Mouse (Mus musculus) neural tube, embryonic 15.5 days (tissue): ENCODE measurements around the gene Sh2d3c. TPM values are rescaled to one million over a fixed set of nuclear protein-coding genes. Genes with fewer than 3 reads are reported as not detected.

Source experiments
- ATAC-seq: fragments of 200-750 bp; cut with Nextera tagmentation; 2 replicates; pipeline ENCODE4 v1.8.0; 2017; ENCODE audit warnings: mild to moderate bottlenecking, moderate TSS enrichment, moderate library complexity; ENCODE audit not compliant: low FRiP score
- H3K27ac ChIP-seq: fragments of 300-500 bp; sonication (generic); replicated peaks from 2 replicates; pipeline ENCODE4 v1.5.1; 2015; ENCODE audit warnings: mild to moderate bottlenecking, inconsistent platforms
- H3K27me3 ChIP-seq: fragments of 300-500 bp; sonication (generic); replicated peaks from 2 replicates; pipeline ENCODE4 v1.6.1; 2015; ENCODE audit warnings: inconsistent platforms
- H3K36me3 ChIP-seq: fragments of 300-500 bp; sonication (generic); 2 replicates; pipeline ENCODE4 v1.6.1; 2015; ENCODE audit warnings: inconsistent platforms
- H3K4me1 ChIP-seq: fragments of 300-500 bp; sonication (generic); 2 replicates; pipeline ENCODE4 v1.6.1; 2015; ENCODE audit warnings: inconsistent platforms
- H3K4me2 ChIP-seq: fragments of 300-500 bp; sonication (generic); 2 replicates; pipeline ENCODE4 v1.6.1; 2015; ENCODE audit warnings: inconsistent platforms, mild to moderate bottlenecking, moderate library complexity
- H3K4me3 ChIP-seq: fragments of 300-500 bp; sonication (generic); replicated peaks from 2 replicates; pipeline ENCODE4 v1.5.1; 2015; ENCODE audit warnings: mild to moderate bottlenecking, inconsistent platforms
- H3K9ac ChIP-seq: fragments of 300-500 bp; sonication (generic); replicated peaks from 2 replicates; pipeline ENCODE4 v1.6.1; 2015; ENCODE audit warnings: mild to moderate bottlenecking, inconsistent platforms
- H3K9me3 ChIP-seq: fragments of 300-500 bp; sonication (generic); replicated peaks from 2 replicates; pipeline ENCODE4 v1.6.1; 2016; ENCODE audit warnings: inconsistent platforms
- WGBS: fragments of 180-500 bp; shearing (Covaris S2); methylation state at CpG from one replicate; pipeline ENCODE4 v1.1.7; 2015; ENCODE audit warnings: mixed read lengths; 5-methylcytosine and 5-hydroxymethylcytosine counted together
- polyA plus RNA-seq: library from polyadenylated mRNA; unstranded; fragments of >200 nt; fragmentation: Nextera tagmentation; extraction: Ambion mirVana; gene quantifications from 2 replicates; pipeline ENCODE4 v1.2.1, GENCODE M21; 2015

Gene Sh2d3c
- polyA plus RNA-seq, 1 experiment from 2014 or later: 50.1 TPM

- WGBS: 5% methylated on average over 54 of the region's 58 CpGs
- H3K36me3 ChIP-seq: peaks cover 18% of the 10 kb centered on the region
- peaks cover 51% of the 10 kb centered on the region for H3K4me1 ChIP-seq
- ATAC-seq: peak; percentile 58
- H3K9me3 ChIP-seq: no peaks in the 10 kb centered on the region
- H3K4me2 ChIP-seq: peak overlapping the region; percentile 76
- H3K4me3 ChIP-seq: peak overlapping the region; percentile 80
- no peaks in the 10 kb centered on the region for H3K27me3 ChIP-seq
- peak overlapping the region; percentile 94 for H3K9ac ChIP-seq
- H3K27ac ChIP-seq: peak overlapping the region; percentile 89
These were observed 20.7 kb downstream of the Sh2d3c start for GRCm38 (mm10) chr2:32741273-32742172.

GRCm38 (mm10) chr2:32742173-32742531, 21.3 kb downstream of the Sh2d3c start:
- 8% methylated on average over 18 of the region's 18 CpGs for WGBS
- peak overlapping the region; percentile 89 for H3K27ac ChIP-seq
- H3K9ac ChIP-seq: peak overlapping the region; percentile 94
- peak overlapping the region; percentile 80 for H3K4me3 ChIP-seq
- peaks cover 51% of the 10 kb centered on the region for H3K4me1 ChIP-seq
- peak; percentile 94 for ATAC-seq
- no peaks in the 10 kb centered on the region for H3K9me3 ChIP-seq
- H3K27me3 ChIP-seq: no peaks in the 10 kb centered on the region
- H3K36me3 ChIP-seq: peaks cover 25% of the 10 kb centered on the region
- peak overlapping the region; percentile 76 for H3K4me2 ChIP-seq

GRCm38 (mm10) chr2:32744272-32744982, 23.6 kb downstream of the Sh2d3c start:
- no peak for ATAC-seq
- Histone ChIP-seq H3K9me3 (no peaks in the 10 kb centered on the region), H3K9ac (no peak overlapping the region), H3K4me2 (no peak overlapping the region), H3K4me1 (peaks cover 49% of the 10 kb centered on the region), H3K36me3 (peaks cover 44% of the 10 kb centered on the region), H3K27me3 (no peaks in the 10 kb centered on the region), H3K4me3 (no peak overlapping the region), H3K27ac (no peak overlapping the region)
- WGBS: 77% methylated on average over 15 of the region's 15 CpGs

- WGBS: 87% methylated on average over 16 of the region's 16 CpGs
- Histone ChIP-seq H3K27ac (no peak overlapping the region), H3K4me3 (no peak overlapping the region), H3K4me2 (no peak overlapping the region), H3K4me1 (peaks cover 25% of the 10 kb centered on the region), H3K36me3 (peaks cover 83% of the 10 kb centered on the region), H3K27me3 (no peaks in the 10 kb centered on the region), H3K9ac (no peak overlapping the region), H3K9me3 (no peaks in the 10 kb centered on the region)
- ATAC-seq: no peak
These were observed 28.2 kb downstream of the Sh2d3c start for GRCm38 (mm10) chr2:32749082-32749481.

- Histone ChIP-seq H3K9me3 (no peaks in the 10 kb centered on the region), H3K9ac (no peak overlapping the region; the same call in 1 of the 2 replicates), H3K4me1 (peaks cover 19% of the 10 kb centered on the region), H3K27me3 (no peaks in the 10 kb centered on the region), H3K36me3 (peaks cover 88% of the 10 kb centered on the region), H3K27ac (no peak overlapping the region), H3K4me2 (no peak overlapping the region), H3K4me3 (no peak overlapping the region)
- no peak for ATAC-seq
- WGBS: 72% methylated on average over 7 of the region's 7 CpGs
These were observed 29.3 kb downstream of the Sh2d3c start for GRCm38 (mm10) chr2:32750199-32750598.

GRCm38 (mm10) chr2:32750887-32751664, 30.2 kb downstream of the Sh2d3c start:
- Histone ChIP-seq H3K4me1 (peaks cover 19% of the 10 kb centered on the region), H3K4me2 (peak overlapping the region; percentile 52), H3K9me3 (no peaks in the 10 kb centered on the region), H3K27ac (peak overlapping the region; percentile 48), H3K4me3 (peak overlapping the region; percentile 22), H3K9ac (no peak overlapping the region; the same call in 1 of the 2 replicates), H3K27me3 (no peaks in the 10 kb centered on the region), H3K36me3 (peaks cover 79% of the 10 kb centered on the region)
- 9% methylated on average over 31 of the region's 31 CpGs for WGBS
- ATAC-seq: peak; percentile 61

GRCm38 (mm10) chr2:32751665-32752033, 30.8 kb downstream of the Sh2d3c start:
- WGBS: 13% methylated on average over 10 of the region's 10 CpGs
- peak overlapping the region; percentile 22 for H3K4me3 ChIP-seq
- peak overlapping the region; percentile 48; the same call in 1 of the 2 replicates for H3K27ac ChIP-seq
- H3K9me3 ChIP-seq: no peaks in the 10 kb centered on the region
- H3K9ac ChIP-seq: no peak overlapping the region
- H3K4me2 ChIP-seq: peak overlapping the region; percentile 52
- ATAC-seq: no peak
- peaks cover 20% of the 10 kb centered on the region for H3K4me1 ChIP-seq
- no peaks in the 10 kb centered on the region for H3K27me3 ChIP-seq
- peaks cover 73% of the 10 kb centered on the region for H3K36me3 ChIP-seq

GRCm38 (mm10) chr2:32752181-32752580, 31.3 kb downstream of the Sh2d3c start:
- Histone ChIP-seq H3K4me1 (peaks cover 22% of the 10 kb centered on the region), H3K4me3 (no peak overlapping the region), H3K27ac (no peak overlapping the region), H3K4me2 (peak overlapping the region; percentile 52; the same call in 1 of the 2 replicates), H3K27me3 (no peaks in the 10 kb centered on the region), H3K9me3 (no peaks in the 10 kb centered on the region), H3K9ac (no peak overlapping the region), H3K36me3 (peaks cover 68% of the 10 kb centered on the region)
- ATAC-seq: no peak
- 64% methylated on average over 10 of the region's 10 CpGs for WGBS

- no peaks in the 10 kb centered on the region for H3K27me3 ChIP-seq
- no peaks in the 10 kb centered on the region for H3K9me3 ChIP-seq
- peak overlapping the region; percentile 74 for H3K4me3 ChIP-seq
- no peak overlapping the region for H3K9ac ChIP-seq
- peaks cover 22% of the 10 kb centered on the region for H3K4me1 ChIP-seq
- 0 out of 2 replicates have a peak overlapping the region, but pooled peaks have one; percentile 20 for H3K27ac ChIP-seq
- H3K36me3 ChIP-seq: peaks cover 43% of the 10 kb centered on the region
- ATAC-seq: peak; percentile 49; the same call in 1 of the 2 replicates
- H3K4me2 ChIP-seq: peak overlapping the region; percentile 58
- 36% methylated on average over 6 of the region's 6 CpGs for whole genome bisulfite sequencing
These were observed 35.8 kb downstream of the Sh2d3c start for GRCm38 (mm10) chr2:32756674-32757055.

- H3K9ac ChIP-seq: peak within 1 kb of the TSS; percentile 90
- H3K4me1 ChIP-seq: peaks cover 19% of the 10 kb centered on the region
- peak within 1 kb of the TSS; percentile 95 for H3K27ac ChIP-seq
- peak within 1 kb of the TSS; percentile 74 for H3K4me3 ChIP-seq
- H3K9me3 ChIP-seq: no peaks in the 10 kb centered on the region
- no peaks in the 10 kb centered on the region for H3K27me3 ChIP-seq
- peaks cover 46% of the 10 kb centered on the region for H3K36me3 ChIP-seq
- peak within 1 kb of the TSS; percentile 58 for H3K4me2 ChIP-seq
- under 1% methylated on average over 66 of the region's 66 CpGs for WGBS
- peak; percentile 96 for ATAC-seq
These were observed 36.4 kb downstream of the Sh2d3c start, which contains the start of gene Tor2a for GRCm38 (mm10) chr2:32757056-32757845. Gene Tor2a, plus strand, starts transcription at chr2:32757234.
